Mouse (Mus musculus): ENCODE data around the gene Lpp.

GRCm38 (mm10) chr16:24644154-24644553 is 250.8 kb downstream of the Lpp start:
- TF ChIP-seq CTCF (IDR thresholded peaks at IDR 0.05; ENCODE audit: insufficient read depth, low read depth, low read length) (no peak), POLR2A (IDR thresholded peaks at IDR 0.05; ENCODE audit: insufficient read depth, low read depth, low read length) (no peak)
